Mouse (Mus musculus) heart, embryonic 13.5 days (tissue): ENCODE measurements at regions not wholly inside any gene's neighbourhood (a gene's known extent, or its start where the extent isn't known, plus 50 kb on each side); places are given as distances from the start of the nearest gene placed in this dataset.

Experiments used
- ATAC-seq: fragments of 200-750 bp; cut with Nextera tagmentation; 2 replicates; pipeline ENCODE4 v1.8.0; 2017; ENCODE audit warnings: moderate TSS enrichment; ENCODE audit not compliant: insufficient number of reproducible peaks, low FRiP score, low TSS enrichment; ENCODE audit errors: extremely low read depth
- H3K27ac ChIP-seq: fragments of 300-500 bp; sonication (generic); replicated peaks from 2 replicates; pipeline ENCODE4 v1.5.1; 2015; ENCODE audit warnings: moderate library complexity, mild to moderate bottlenecking, inconsistent platforms
- H3K27me3 ChIP-seq: fragments of 300-500 bp; sonication (generic); replicated peaks from 2 replicates; pipeline ENCODE4 v1.6.1; 2015; ENCODE audit warnings: mild to moderate bottlenecking, inconsistent platforms
- H3K36me3 ChIP-seq: fragments of 300-500 bp; sonication (generic); 2 replicates; pipeline ENCODE4 v1.6.1; 2015; ENCODE audit warnings: mild to moderate bottlenecking, inconsistent platforms
- H3K4me1 ChIP-seq: fragments of 300-500 bp; sonication (generic); 2 replicates; pipeline ENCODE4 v1.6.1; 2015; ENCODE audit warnings: inconsistent platforms
- H3K4me2 ChIP-seq: fragments of 300-500 bp; sonication (generic); 2 replicates; pipeline ENCODE4 v1.6.1; 2015; ENCODE audit warnings: inconsistent platforms, mild to moderate bottlenecking, moderate library complexity
- H3K4me3 ChIP-seq: fragments of 300-500 bp; sonication (generic); 2 replicates; pipeline ENCODE4 v1.5.1; 2015; ENCODE audit warnings: moderate library complexity, mild to moderate bottlenecking, inconsistent platforms
- H3K9ac ChIP-seq: fragments of 300-500 bp; sonication (generic); 2 replicates; pipeline ENCODE4 v1.6.1; 2015; ENCODE audit warnings: inconsistent platforms, mild to moderate bottlenecking, moderate library complexity
- H3K9me3 ChIP-seq: fragments of 300-500 bp; sonication (generic); 2 replicates; pipeline ENCODE4 v1.6.1; 2016; ENCODE audit warnings: inconsistent platforms
- WGBS: fragments of 180-500 bp; shearing (Covaris S2); methylation state at CpG from one replicate; pipeline ENCODE4 v1.1.7; 2015; ENCODE audit warnings: mixed read lengths; 5-methylcytosine and 5-hydroxymethylcytosine counted together

- ATAC-seq: no peak
- peaks cover 4% of the 10 kb centered on the region; the same call in 1 of the 2 replicates for H3K9me3 ChIP-seq
- H3K4me1 ChIP-seq: no peaks in the 10 kb centered on the region
- WGBS: 35% methylated on average over 9 of the region's 9 CpGs
- H3K36me3 ChIP-seq: no peaks in the 10 kb centered on the region
- no peaks in the 10 kb centered on the region for H3K27me3 ChIP-seq
- H3K27ac ChIP-seq: no peak overlapping the region
- H3K4me2 ChIP-seq: no peak overlapping the region
- no peak overlapping the region for H3K9ac ChIP-seq
- H3K4me3 ChIP-seq: no peak overlapping the region
These were observed 328.4 kb upstream of the Adgrl2 start for GRCm38 (mm10) chr3:149318728-149319127.

- Histone ChIP-seq H3K27me3 (no peaks in the 10 kb centered on the region), H3K4me3 (no peak overlapping the region), H3K9me3 (no peaks in the 10 kb centered on the region; the same call in 1 of the 2 replicates), H3K36me3 (no peaks in the 10 kb centered on the region), H3K9ac (no peak overlapping the region), H3K4me2 (no peak overlapping the region), H3K4me1 (no peaks in the 10 kb centered on the region), H3K27ac (no peak overlapping the region)
- WGBS: 57% methylated on average over 4 of the region's 4 CpGs
- no peak for ATAC-seq
These were observed 323.9 kb upstream of the Adgrl2 start for GRCm38 (mm10) chr3:149314258-149314657.

- H3K27ac ChIP-seq: no peak overlapping the region
- no peaks in the 10 kb centered on the region for H3K4me1 ChIP-seq
- H3K27me3 ChIP-seq: no peaks in the 10 kb centered on the region
- no peaks in the 10 kb centered on the region; the same call in 1 of the 2 replicates for H3K9me3 ChIP-seq
- H3K36me3 ChIP-seq: no peaks in the 10 kb centered on the region
- WGBS: 77% methylated on average over 6 of the region's 6 CpGs
- ATAC-seq: no peak
- no peak overlapping the region for H3K4me3 ChIP-seq
- H3K9ac ChIP-seq: no peak overlapping the region
- no peak overlapping the region for H3K4me2 ChIP-seq
These were observed 322.9 kb upstream of the Adgrl2 start for GRCm38 (mm10) chr3:149313217-149313616.

GRCm38 (mm10) chr3:149311576-149311975 lies 321.2 kb upstream of the Adgrl2 start:
- ATAC-seq: no peak
- Histone ChIP-seq H3K27ac (no peak overlapping the region), H3K9ac (no peak overlapping the region), H3K27me3 (no peaks in the 10 kb centered on the region), H3K4me1 (no peaks in the 10 kb centered on the region), H3K4me2 (no peak overlapping the region), H3K36me3 (no peaks in the 10 kb centered on the region), H3K4me3 (no peak overlapping the region), H3K9me3 (no peaks in the 10 kb centered on the region; the same call in 1 of the 2 replicates)
- WGBS: 82% methylated on average over 8 of the region's 8 CpGs

GRCm38 (mm10) chr3:149306709-149307108 lies 316.4 kb upstream of the Adgrl2 start:
- no peak for ATAC-seq
- no peak overlapping the region for H3K9ac ChIP-seq
- H3K27ac ChIP-seq: no peak overlapping the region
- no peak overlapping the region for H3K4me2 ChIP-seq
- 73% methylated on average over 3 of the region's 3 CpGs for WGBS
- H3K9me3 ChIP-seq: no peaks in the 10 kb centered on the region; the same call in 1 of the 2 replicates
- no peak overlapping the region for H3K4me3 ChIP-seq
- no peaks in the 10 kb centered on the region for H3K36me3 ChIP-seq
- H3K4me1 ChIP-seq: no peaks in the 10 kb centered on the region
- H3K27me3 ChIP-seq: no peaks in the 10 kb centered on the region

GRCm38 (mm10) chr3:149306291-149306690 lies 315.9 kb upstream of the Adgrl2 start:
- Histone ChIP-seq H3K9ac (no peak overlapping the region), H3K9me3 (no peaks in the 10 kb centered on the region), H3K4me2 (no peak overlapping the region), H3K4me1 (no peaks in the 10 kb centered on the region), H3K27ac (no peak overlapping the region), H3K36me3 (no peaks in the 10 kb centered on the region), H3K4me3 (no peak overlapping the region), H3K27me3 (no peaks in the 10 kb centered on the region)
- WGBS: 58% methylated on average over 5 of the region's 5 CpGs
- ATAC-seq: no peak

- Histone ChIP-seq H3K36me3 (no peaks in the 10 kb centered on the region), H3K4me3 (no peak overlapping the region), H3K4me1 (no peaks in the 10 kb centered on the region), H3K9ac (no peak overlapping the region), H3K9me3 (no peaks in the 10 kb centered on the region), H3K27ac (no peak overlapping the region), H3K27me3 (no peaks in the 10 kb centered on the region), H3K4me2 (no peak overlapping the region)
- ATAC-seq: no peak
- 76% methylated on average over 5 of the region's 5 CpGs for WGBS
These were observed 315.1 kb upstream of the Adgrl2 start for GRCm38 (mm10) chr3:149305440-149305839.

GRCm38 (mm10) chr3:149305011-149305413 lies 314.7 kb upstream of the Adgrl2 start:
- Histone ChIP-seq H3K27me3 (no peaks in the 10 kb centered on the region), H3K27ac (no peak overlapping the region), H3K9ac (no peak overlapping the region), H3K4me2 (no peak overlapping the region), H3K4me1 (no peaks in the 10 kb centered on the region), H3K9me3 (no peaks in the 10 kb centered on the region), H3K4me3 (no peak overlapping the region), H3K36me3 (no peaks in the 10 kb centered on the region)
- ATAC-seq: no peak
- 58% methylated on average over 6 of the region's 6 CpGs for WGBS

GRCm38 (mm10) chr3:149303418-149303817 lies 313.1 kb upstream of the Adgrl2 start:
- Histone ChIP-seq H3K27ac (no peak overlapping the region), H3K27me3 (no peaks in the 10 kb centered on the region), H3K4me1 (no peaks in the 10 kb centered on the region), H3K36me3 (no peaks in the 10 kb centered on the region), H3K4me2 (no peak overlapping the region), H3K4me3 (no peak overlapping the region), H3K9ac (no peak overlapping the region), H3K9me3 (no peaks in the 10 kb centered on the region)
- ATAC-seq: no peak
- WGBS: 84% methylated on average over 5 of the region's 5 CpGs

- H3K27me3 ChIP-seq: no peaks in the 10 kb centered on the region
- no peak overlapping the region for H3K4me2 ChIP-seq
- H3K4me3 ChIP-seq: no peak overlapping the region
- no peak for ATAC-seq
- no peaks in the 10 kb centered on the region for H3K4me1 ChIP-seq
- H3K9me3 ChIP-seq: no peaks in the 10 kb centered on the region
- H3K9ac ChIP-seq: no peak overlapping the region
- no peaks in the 10 kb centered on the region for H3K36me3 ChIP-seq
- H3K27ac ChIP-seq: no peak overlapping the region
- 64% methylated on average over 4 of the region's 4 CpGs for WGBS
These were observed 309.6 kb upstream of the Adgrl2 start for GRCm38 (mm10) chr3:149300002-149300401.

- no peaks in the 10 kb centered on the region for H3K36me3 ChIP-seq
- no peaks in the 10 kb centered on the region for H3K4me1 ChIP-seq
- no peak overlapping the region for H3K27ac ChIP-seq
- H3K4me3 ChIP-seq: no peak overlapping the region
- H3K4me2 ChIP-seq: no peak overlapping the region
- ATAC-seq: no peak
- no peaks in the 10 kb centered on the region for H3K27me3 ChIP-seq
- no peak overlapping the region for H3K9ac ChIP-seq
- WGBS: 66% methylated on average over 10 of the region's 10 CpGs
- no peaks in the 10 kb centered on the region for H3K9me3 ChIP-seq
These were observed 306.1 kb upstream of the Adgrl2 start for GRCm38 (mm10) chr3:149296419-149296962.

GRCm38 (mm10) chr3:149295942-149296341 lies 305.6 kb upstream of the Adgrl2 start:
- Histone ChIP-seq H3K4me2 (no peak overlapping the region), H3K27me3 (no peaks in the 10 kb centered on the region), H3K9me3 (no peaks in the 10 kb centered on the region), H3K9ac (no peak overlapping the region), H3K4me3 (no peak overlapping the region), H3K4me1 (no peaks in the 10 kb centered on the region), H3K27ac (no peak overlapping the region), H3K36me3 (no peaks in the 10 kb centered on the region)
- no peak for ATAC-seq
- WGBS: 74% methylated on average over 5 of the region's 7 CpGs
